Mouse (Mus musculus) neural tube, embryonic 13.5 days (tissue): ENCODE results near the gene Serinc2. TPM values are rescaled to one million over a fixed set of nuclear protein-coding genes. Genes with fewer than 3 reads are reported as not detected.

Source experiments
- ATAC-seq: fragments of 200-750 bp; cut with Nextera tagmentation; 2 replicates; pipeline ENCODE4 v1.8.0; 2017; ENCODE audit warnings: low read depth, mild to moderate bottlenecking, moderate TSS enrichment, moderate library complexity
- H3K27ac ChIP-seq: fragments of 300-500 bp; sonication (generic); replicated peaks from 2 replicates; pipeline ENCODE4 v1.5.1; 2015; ENCODE audit warnings: moderate library complexity, mild to moderate bottlenecking, inconsistent platforms
- H3K27me3 ChIP-seq: fragments of 300-500 bp; sonication (generic); 2 replicates; pipeline ENCODE4 v1.6.1; 2015; ENCODE audit warnings: mild to moderate bottlenecking, inconsistent platforms
- H3K36me3 ChIP-seq: fragments of 300-500 bp; sonication (generic); 2 replicates; pipeline ENCODE4 v1.6.1; 2015; ENCODE audit warnings: mild to moderate bottlenecking, inconsistent platforms
- H3K4me1 ChIP-seq: fragments of 300-500 bp; sonication (generic); replicated peaks from 2 replicates; pipeline ENCODE4 v1.6.1; 2015; ENCODE audit warnings: inconsistent platforms
- H3K4me2 ChIP-seq: fragments of 300-500 bp; sonication (generic); 2 replicates; pipeline ENCODE4 v1.6.1; 2015; ENCODE audit warnings: inconsistent platforms, mild to moderate bottlenecking, moderate library complexity
- H3K4me3 ChIP-seq: fragments of 300-500 bp; sonication (generic); 2 replicates; pipeline ENCODE4 v1.5.1; 2015; ENCODE audit warnings: mild to moderate bottlenecking, inconsistent platforms
- H3K9ac ChIP-seq: fragments of 300-500 bp; sonication (generic); 2 replicates; pipeline ENCODE4 v1.6.1; 2015; ENCODE audit warnings: moderate library complexity, mild to moderate bottlenecking, inconsistent platforms
- H3K9me3 ChIP-seq: fragments of 300-500 bp; sonication (generic); 2 replicates; pipeline ENCODE4 v1.6.1; 2016; ENCODE audit warnings: inconsistent platforms
- WGBS: fragments of 180-500 bp; shearing (Covaris S2); methylation state at CpG from one replicate; pipeline ENCODE4 v1.1.7; 2015; 5-methylcytosine and 5-hydroxymethylcytosine counted together
- polyA plus RNA-seq: library from polyadenylated mRNA; unstranded; fragments of >200 nt; fragmentation: Nextera tagmentation; extraction: Ambion mirVana; gene quantifications from 2 replicates; pipeline ENCODE4 v1.2.1, GENCODE M21; 2015

The Serinc2 gene
- polyA plus RNA-seq, 1 experiment from 2014 or later, result 53.5 TPM

DNA sequence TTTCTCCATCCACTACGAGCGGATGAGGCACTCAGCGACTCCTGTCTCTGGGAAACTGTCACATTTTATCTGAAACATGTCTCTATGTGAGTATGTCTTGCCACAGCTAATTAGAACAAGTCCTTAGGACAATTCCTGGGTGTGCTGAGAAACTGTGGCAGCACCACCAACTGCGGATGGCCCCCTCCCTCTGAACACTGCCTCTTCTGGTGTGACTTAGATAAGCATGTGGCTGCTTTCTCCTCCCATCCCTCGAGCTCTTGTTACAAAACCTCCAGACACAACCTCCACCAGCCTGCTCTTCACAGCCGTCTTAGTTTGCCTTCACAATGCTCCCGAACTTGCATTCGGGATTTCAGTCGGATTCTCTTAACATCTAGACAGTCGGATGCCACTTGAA lies 65.1 kb downstream of the Serinc2 start:
- no peaks in the 10 kb centered on the region for H3K4me1 ChIP-seq
- H3K9me3 ChIP-seq, result no peaks in the 10 kb centered on the region
- 84% methylated on average over 10 of the region's 10 CpGs for WGBS
- no peak overlapping the region for H3K27ac ChIP-seq
- H3K27me3 ChIP-seq, result no peaks in the 10 kb centered on the region
- no peak overlapping the region for H3K9ac ChIP-seq
- no peak for ATAC-seq
- H3K4me3 ChIP-seq, result no peak overlapping the region
- no peaks in the 10 kb centered on the region for H3K36me3 ChIP-seq
- H3K4me2 ChIP-seq, result no peak overlapping the region

DNA sequence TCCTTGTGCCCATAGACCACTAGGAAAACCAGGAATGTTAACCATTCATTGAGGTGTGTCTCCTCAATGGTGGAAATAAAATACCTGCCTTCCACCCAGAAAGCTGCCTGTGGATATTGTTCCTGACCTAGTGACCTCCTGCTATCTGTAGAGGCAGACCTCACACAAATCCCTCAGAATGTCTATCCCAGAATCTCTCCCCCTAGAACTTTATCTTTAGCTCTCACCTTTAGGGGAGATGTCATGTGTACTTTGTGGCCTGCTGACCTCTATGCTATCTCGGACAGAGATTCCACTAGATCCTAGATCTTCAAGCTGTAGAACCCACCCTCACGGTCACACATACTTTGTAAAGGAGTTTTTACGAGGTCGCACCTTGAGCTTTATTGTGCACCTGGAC lies 65.8 kb downstream of the Serinc2 start:
- Histone ChIP-seq H3K9ac (no peak overlapping the region), H3K9me3 (no peaks in the 10 kb centered on the region), H3K27ac (no peak overlapping the region), H3K36me3 (no peaks in the 10 kb centered on the region), H3K4me2 (no peak overlapping the region), H3K4me1 (no peaks in the 10 kb centered on the region), H3K27me3 (no peaks in the 10 kb centered on the region), H3K4me3 (no peak overlapping the region)
- ATAC-seq, result no peak
- WGBS, result 90% methylated on average over 4 of the region's 4 CpGs

DNA sequence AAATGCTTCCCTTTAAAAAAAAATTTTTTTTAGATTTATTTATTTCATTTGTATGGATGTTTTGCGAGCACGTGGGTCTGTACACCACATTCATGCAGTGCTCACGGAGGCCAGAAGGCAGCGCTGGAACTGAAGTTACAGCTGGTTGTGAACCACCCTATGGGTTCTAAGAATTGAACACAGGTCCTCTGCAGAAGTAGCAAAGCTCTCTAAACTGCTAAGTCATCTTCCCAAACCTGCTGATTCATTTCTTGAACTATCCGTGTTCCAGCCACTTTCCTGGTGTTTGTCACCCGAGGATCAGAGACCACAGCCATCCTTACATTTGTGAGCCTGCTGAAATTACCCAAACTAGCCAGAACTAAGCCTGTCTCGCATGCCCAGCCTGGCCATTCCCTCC lies 66.6 kb downstream of the Serinc2 start:
- WGBS, result 79% methylated on average over 7 of the region's 7 CpGs
- H3K9ac ChIP-seq, result no peak overlapping the region
- H3K27me3 ChIP-seq, result no peaks in the 10 kb centered on the region
- H3K4me1 ChIP-seq, result no peaks in the 10 kb centered on the region
- no peaks in the 10 kb centered on the region for H3K36me3 ChIP-seq
- H3K27ac ChIP-seq, result no peak overlapping the region
- ATAC-seq, result no peak
- H3K4me3 ChIP-seq, result no peak overlapping the region
- H3K4me2 ChIP-seq, result no peak overlapping the region
- H3K9me3 ChIP-seq, result no peaks in the 10 kb centered on the region

DNA sequence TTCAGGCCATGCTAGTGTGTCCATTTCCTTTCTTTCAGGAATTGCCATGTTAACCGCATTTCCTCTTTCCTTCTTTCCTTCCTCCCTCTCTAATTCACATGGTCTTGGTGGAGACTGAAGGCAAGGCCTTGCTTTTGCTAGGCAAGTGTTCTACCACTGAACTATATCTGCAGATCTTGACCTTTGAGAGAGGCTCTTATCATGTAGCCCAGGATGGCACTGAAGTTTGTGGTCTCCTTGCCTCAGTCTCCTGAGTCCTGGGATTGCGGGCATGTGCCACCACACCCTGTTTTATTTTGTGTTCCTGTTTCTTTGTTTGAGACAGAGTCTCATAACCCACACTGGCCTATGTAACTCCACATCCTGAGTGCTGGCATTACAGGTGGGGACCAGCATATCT lies 67.1 kb downstream of the Serinc2 start:
- 96% methylated on average over 2 of the region's 2 CpGs for WGBS
- Histone ChIP-seq H3K4me2 (no peak overlapping the region), H3K27me3 (no peaks in the 10 kb centered on the region), H3K9me3 (no peaks in the 10 kb centered on the region), H3K4me3 (no peak overlapping the region), H3K27ac (no peak overlapping the region), H3K36me3 (no peaks in the 10 kb centered on the region), H3K4me1 (no peaks in the 10 kb centered on the region), H3K9ac (no peak overlapping the region)
- ATAC-seq, result no peak

Other genes with a start within 250 kb of the Serinc2 start
- 11.9 and 14.7 TPM in 2 replicates for gene Col16a1, start 231.4 kb downstream of the Serinc2 start, polyA plus RNA-seq
- gene Pef1, start 176.6 kb downstream of the Serinc2 start, polyA plus RNA-seq, result 61.8 and 62.9 TPM in 2 replicates
- 0.39 and 0.71 TPM in 2 replicates for gene Hcrtr1, start 139.8 kb downstream of the Serinc2 start, polyA plus RNA-seq
- 4.2 and 6.7 TPM in 2 replicates for gene Tinagl1, start 104.1 kb downstream of the Serinc2 start, polyA plus RNA-seq
- gene Gm853, start 56.8 kb downstream of the Serinc2 start, polyA plus RNA-seq, result not detected in 2 replicates
- gene Fabp3, start 29.4 kb upstream of the Serinc2 start, polyA plus RNA-seq, result 136 and 150 TPM in 2 replicates
- 0.71 TPM in 1 of 2 replicates, not detected in the other for gene Gm10570, start 29.5 kb upstream of the Serinc2 start, polyA plus RNA-seq
- gene Zcchc17, start 80.7 kb upstream of the Serinc2 start, polyA plus RNA-seq, result 90.3 and 94.1 TPM in 2 replicates
- gene Snrnp40, start 80.9 kb upstream of the Serinc2 start, polyA plus RNA-seq, result 107 and 112 TPM in 2 replicates